Mouse (Mus musculus) midbrain, postnatal 0 days (tissue): ENCODE measurements around the gene Drap1. TPM values are rescaled to one million over a fixed set of nuclear protein-coding genes. Genes with fewer than 3 reads are reported as not detected.
A peak's percentile ranks its signal among the peaks of the same experiment; 100 is the strongest.

Source experiments
- ATAC-seq: fragments of 200-750 bp; cut with Nextera tagmentation; 2 replicates; pipeline ENCODE4 v1.8.0; 2017; ENCODE audit warnings: moderate number of reproducible peaks, mild to moderate bottlenecking, moderate TSS enrichment, moderate library complexity; ENCODE audit not compliant: low FRiP score
- DNase-seq: peaks from one replicate; pipeline ENCODE4 v3.0.0-alpha.2; 2015; ENCODE audit warnings: low spot score
- H3K27ac ChIP-seq: fragments of 300-500 bp; sonication (generic); 2 replicates; pipeline ENCODE4 v1.5.1; 2014; ENCODE audit warnings: low read depth, mild to moderate bottlenecking, low read length, mixed read lengths
- H3K27me3 ChIP-seq: fragments of 300-500 bp; sonication (generic); 2 replicates; pipeline ENCODE4 v1.6.1; 2014; ENCODE audit warnings: low read length, control low read depth, mixed read lengths; ENCODE audit not compliant: insufficient read depth
- H3K36me3 ChIP-seq: fragments of 300-500 bp; sonication (generic); 2 replicates; pipeline ENCODE4 v1.6.1; 2014; ENCODE audit warnings: low read length, control low read depth, mixed read lengths; ENCODE audit not compliant: insufficient read depth
- H3K4me1 ChIP-seq: fragments of 300-500 bp; sonication (generic); 2 replicates; pipeline ENCODE4 v1.6.1; 2014; ENCODE audit warnings: mild to moderate bottlenecking, control low read depth, antibody characterized with exemption, low read length, mixed read lengths; ENCODE audit not compliant: insufficient read depth
- H3K4me2 ChIP-seq: fragments of 300-500 bp; sonication (generic); 2 replicates; pipeline ENCODE4 v1.6.1; 2014; ENCODE audit warnings: low read depth, mild to moderate bottlenecking, low read length, mixed read lengths; ENCODE audit not compliant: poor library complexity, severe bottlenecking
- H3K4me3 ChIP-seq: fragments of 300-500 bp; sonication (generic); 2 replicates; pipeline ENCODE4 v1.5.1; 2014; ENCODE audit warnings: low read depth, mild to moderate bottlenecking, low read length, moderate library complexity
- H3K9ac ChIP-seq: fragments of 300-500 bp; sonication (generic); replicated peaks from 2 replicates; pipeline ENCODE4 v1.6.1; 2014; ENCODE audit warnings: mild to moderate bottlenecking, low read length, moderate library complexity, mixed read lengths; ENCODE audit not compliant: poor library complexity, severe bottlenecking
- H3K9me3 ChIP-seq: fragments of 300-500 bp; sonication (generic); 2 replicates; pipeline ENCODE4 v1.6.1; 2016; ENCODE audit warnings: low read length, control low read depth
- CTCF ChIP-seq: IDR thresholded peaks from 2 replicates; pipeline ENCODE4 v1.5.1; 2016; ENCODE audit warnings: antibody characterized with exemption, mild to moderate bottlenecking
- WGBS: fragments of 180-500 bp; shearing (Covaris S2); extraction: QIAGEN DNeasy Blood & Tissue Kit; methylation state at CpG from one replicate; pipeline ENCODE4 v1.1.7; 2014; 5-methylcytosine and 5-hydroxymethylcytosine counted together
- polyA plus RNA-seq: library from polyadenylated mRNA; unstranded; fragments of >200 nt; fragmentation: Nextera tagmentation; extraction: Ambion mirVana; gene quantifications from 2 replicates; pipeline ENCODE4 v1.2.1, GENCODE M21; 2015
- total RNA-seq: library from RNA; depleted of rRNA; stranded (reverse); fragments of >200 nt; gene quantifications from 2 replicates; pipeline ENCODE4 v1.2.3, GENCODE M21; 2014

Drap1 gene
- total and polyA plus RNA-seq, 2 experiments from 2014 or later, result 203 to 342 TPM

GRCm38 (mm10) chr19:5413840-5414239 is 10.9 kb downstream of the Drap1 start:
- 68% methylated on average over 4 of the region's 4 CpGs for WGBS
- no peak for ATAC-seq

GRCm38 (mm10) chr19:5411961-5412360 is 12.8 kb downstream of the Drap1 start:
- H3K4me1 ChIP-seq, result peaks cover 4% of the 10 kb centered on the region; the same call in 1 of the 2 replicates
- no peak overlapping the region for H3K4me3 ChIP-seq
- H3K9ac ChIP-seq, result no peak overlapping the region
- no peaks in the 10 kb centered on the region for H3K9me3 ChIP-seq
- no peak for TF ChIP-seq CTCF
- no peak overlapping the region for H3K4me2 ChIP-seq
- H3K36me3 ChIP-seq, result no peaks in the 10 kb centered on the region
- H3K27ac ChIP-seq, result no peak overlapping the region
- DNase-seq, result no peak
- 65% methylated on average over 5 of the region's 5 CpGs for WGBS
- no peaks in the 10 kb centered on the region for H3K27me3 ChIP-seq
- ATAC-seq, result no peak

More at GRCm38 (mm10) chr19:5413840-5414239, 10.9 kb downstream of the Drap1 start:
- Histone ChIP-seq H3K9me3 (no peaks in the 10 kb centered on the region), H3K4me1 (no peaks in the 10 kb centered on the region), H3K27ac (no peak overlapping the region), H3K4me3 (no peak overlapping the region), H3K9ac (no peak overlapping the region), H3K36me3 (0 out of 2 replicates have a peak, but pooled peaks cover 6% of the 10 kb centered on the region), H3K4me2 (no peak overlapping the region), H3K27me3 (no peaks in the 10 kb centered on the region)
- no peak for DNase-seq
- TF ChIP-seq CTCF, result no peak

GRCm38 (mm10) chr19:5410641-5411040 is 14.1 kb downstream of the Drap1 start:
- TF ChIP-seq CTCF, result no peak
- H3K9ac ChIP-seq, result no peak overlapping the region
- DNase-seq (no peak), ATAC-seq (no peak)
- peaks cover 4% of the 10 kb centered on the region; the same call in 1 of the 2 replicates for H3K4me1 ChIP-seq
- no peaks in the 10 kb centered on the region for H3K9me3 ChIP-seq
- no peaks in the 10 kb centered on the region for H3K27me3 ChIP-seq
- H3K4me2 ChIP-seq, result no peak overlapping the region
- H3K36me3 ChIP-seq, result no peaks in the 10 kb centered on the region
- H3K27ac ChIP-seq, result no peak overlapping the region
- no peak overlapping the region for H3K4me3 ChIP-seq
- 87% methylated on average over 5 of the region's 5 CpGs for whole genome bisulfite sequencing

- no peaks in the 10 kb centered on the region for H3K27me3 ChIP-seq
- no peak overlapping the region for H3K4me3 ChIP-seq
- no peak overlapping the region for H3K27ac ChIP-seq
- no peak overlapping the region for H3K9ac ChIP-seq
- H3K4me1 ChIP-seq, result peaks cover 4% of the 10 kb centered on the region; the same call in 1 of the 2 replicates
- DNase-seq, result no peak
- no peak for TF ChIP-seq CTCF
- no peak for ATAC-seq
- no peaks in the 10 kb centered on the region for H3K9me3 ChIP-seq
- WGBS, result 80% methylated on average over 5 of the region's 5 CpGs
- no peaks in the 10 kb centered on the region for H3K36me3 ChIP-seq
- no peak overlapping the region for H3K4me2 ChIP-seq
Observed at GRCm38 (mm10) chr19:5409068-5409467, 15.7 kb downstream of the Drap1 start.

GRCm38 (mm10) chr19:5408057-5409001 is 16.4 kb downstream of the Drap1 start:
- no peaks in the 10 kb centered on the region for H3K27me3 ChIP-seq
- no peak for TF ChIP-seq CTCF
- H3K4me3 ChIP-seq, result no peak overlapping the region
- ATAC-seq (no peak), DNase-seq (no peak)
- WGBS, result 88% methylated on average over 13 of the region's 13 CpGs
- no peak overlapping the region for H3K4me2 ChIP-seq
- H3K9me3 ChIP-seq, result no peaks in the 10 kb centered on the region
- H3K9ac ChIP-seq, result no peak overlapping the region
- peaks cover 4% of the 10 kb centered on the region; the same call in 1 of the 2 replicates for H3K4me1 ChIP-seq
- no peak overlapping the region for H3K27ac ChIP-seq
- no peaks in the 10 kb centered on the region for H3K36me3 ChIP-seq

- Histone ChIP-seq H3K9ac (peak overlapping the region; percentile 71), H3K4me2 (peak overlapping the region; percentile 63), H3K9me3 (no peaks in the 10 kb centered on the region), H3K4me3 (peak overlapping the region; percentile 55), H3K36me3 (no peaks in the 10 kb centered on the region), H3K4me1 (peaks cover 4% of the 10 kb centered on the region; the same call in 1 of the 2 replicates), H3K27ac (peak overlapping the region; percentile 83), H3K27me3 (no peaks in the 10 kb centered on the region)
- ATAC-seq, result peak; percentile 75; the same call in 1 of the 2 replicates
- peak; percentile 73 for DNase-seq
- TF ChIP-seq CTCF, result peak; percentile 73
- 11% methylated on average over 7 of the region's 7 CpGs for WGBS
Observed at GRCm38 (mm10) chr19:5407133-5407532, 17.6 kb downstream of the Drap1 start.
